Mouse (Mus musculus): ENCODE data around the gene Myom1.

Myom1 gene

GRCm38 (mm10) chr17:71143155-71143554 is 140.7 kb downstream of the Myom1 start:
- DNase-seq: no peak

- no peak for DNase-seq
Measured at GRCm38 (mm10) chr17:71144322-71145116, 142.1 kb downstream of the Myom1 start.

- DNase-seq: no peak
Measured at GRCm38 (mm10) chr17:71145248-71145961, 143.0 kb downstream of the Myom1 start.

GRCm38 (mm10) chr17:71153356-71153755 is 150.9 kb downstream of the Myom1 start:
- no peak for DNase-seq

- DNase-seq: no peak
Measured at GRCm38 (mm10) chr17:71155271-71155670, 152.8 kb downstream of the Myom1 start.

GRCm38 (mm10) chr17:71159152-71159567 is 156.7 kb downstream of the Myom1 start:
- DNase-seq: peak in 1 of 2 experiments; percentile 67

- DNase-seq: no peak
Measured at GRCm38 (mm10) chr17:71159720-71160119, 157.3 kb downstream of the Myom1 start.

GRCm38 (mm10) chr17:71160244-71160995 is 158.0 kb downstream of the Myom1 start:
- DNase-seq: no peak

GRCm38 (mm10) chr17:71164991-71165390 is 162.6 kb downstream of the Myom1 start:
- no peak for DNase-seq

GRCm38 (mm10) chr17:71168205-71168815 is 165.9 kb downstream of the Myom1 start:
- DNase-seq: no peak

- peak in 1 of 2 experiments; percentile 4 for DNase-seq
Measured at GRCm38 (mm10) chr17:71168846-71169245, 166.4 kb downstream of the Myom1 start.

GRCm38 (mm10) chr17:71169639-71170038 is 167.2 kb downstream of the Myom1 start:
- peak in 1 of 2 experiments; percentile 10 for DNase-seq

GRCm38 (mm10) chr17:71171161-71171560 is 168.7 kb downstream of the Myom1 start:
- no peak for DNase-seq

Measured in lung, postnatal 4 days (tissue).